Mouse (Mus musculus) kidney, postnatal 0 days (tissue): ENCODE measurements around the gene Gm6657. TPM values are rescaled to one million over a fixed set of nuclear protein-coding genes. Genes with fewer than 3 reads are reported as not detected.

Experiments
- ATAC-seq: fragments of 200-750 bp; cut with Nextera tagmentation; replicated peaks from 2 replicates; pipeline ENCODE4 v1.8.0; 2017; ENCODE audit warnings: low read depth, moderate number of reproducible peaks, moderate TSS enrichment, moderate library complexity; ENCODE audit not compliant: low FRiP score
- DNase-seq: peaks from one replicate; pipeline ENCODE4 v3.0.0-alpha.2; 2016; ENCODE audit warnings: low spot score
- H3K27ac ChIP-seq: fragments of 300-500 bp; sonication (generic); 2 replicates; pipeline ENCODE4 v1.5.1; 2014; ENCODE audit warnings: mild to moderate bottlenecking
- H3K27me3 ChIP-seq: fragments of 300-500 bp; sonication (generic); 2 replicates; pipeline ENCODE4 v1.6.1; 2014; ENCODE audit warnings: low read length, mixed read lengths; ENCODE audit not compliant: insufficient read depth
- H3K36me3 ChIP-seq: fragments of 300-500 bp; sonication (generic); 2 replicates; pipeline ENCODE4 v1.6.1; 2014; ENCODE audit warnings: low read length, mixed read lengths; ENCODE audit not compliant: insufficient read depth
- H3K4me1 ChIP-seq: fragments of 300-500 bp; sonication (generic); replicated peaks from 2 replicates; pipeline ENCODE4 v1.6.1; 2014; ENCODE audit warnings: antibody characterized with exemption, low read length, mixed read lengths; ENCODE audit not compliant: insufficient read depth
- H3K4me2 ChIP-seq: fragments of 300-500 bp; sonication (generic); 2 replicates; pipeline ENCODE4 v1.6.1; 2014; ENCODE audit warnings: mild to moderate bottlenecking, low read length, moderate library complexity, mixed read lengths
- H3K4me3 ChIP-seq: fragments of 300-500 bp; sonication (generic); replicated peaks from 2 replicates; pipeline ENCODE4 v1.5.1; 2014; ENCODE audit warnings: low read depth, low read length
- H3K9ac ChIP-seq: fragments of 300-500 bp; sonication (generic); 2 replicates; pipeline ENCODE4 v1.6.1; 2014; ENCODE audit warnings: low read depth, low read length
- H3K9me3 ChIP-seq: fragments of 300-500 bp; sonication (generic); replicated peaks from 2 replicates; pipeline ENCODE4 v1.6.1; 2016; ENCODE audit warnings: low read length, inconsistent platforms, mixed read lengths
- CTCF ChIP-seq: IDR thresholded peaks from 2 replicates; pipeline ENCODE4 v1.5.1; 2016; ENCODE audit warnings: antibody characterized with exemption, low read depth, mild to moderate bottlenecking, moderate library complexity
- WGBS: fragments of 180-500 bp; shearing (Covaris S2); extraction: QIAGEN DNeasy Blood & Tissue Kit; methylation state at CpG from one replicate; pipeline ENCODE4 v1.1.7; 2014; 5-methylcytosine and 5-hydroxymethylcytosine counted together
- polyA plus RNA-seq: library from polyadenylated mRNA; unstranded; fragments of >200 nt; fragmentation: Nextera tagmentation; extraction: Ambion mirVana; gene quantifications from 2 replicates; pipeline ENCODE4 v1.2.1, GENCODE M21; 2015

The Gm6657 gene
- polyA plus RNA-seq, 1 experiment from 2014 or later: not detected

- Histone ChIP-seq H3K4me2 (peak within 1 kb of the TSS; percentile 86), H3K4me3 (peak within 1 kb of the TSS; percentile 97), H3K36me3 (no peaks in the 10 kb centered on the region), H3K9ac (peak within 1 kb of the TSS; percentile 88), H3K4me1 (no peaks in the 10 kb centered on the region), H3K27ac (peak within 1 kb of the TSS; percentile 99), H3K27me3 (no peaks in the 10 kb centered on the region), H3K9me3 (no peaks in the 10 kb centered on the region)
- ATAC-seq (peak; percentile 98), DNase-seq (peak; percentile 95)
- WGBS: under 1% methylated on average over 70 of the region's 70 CpGs
- TF ChIP-seq CTCF: no peak
These were observed 31.9 kb downstream of the Gm6657 start, which contains the start of gene Gphn for GRCm38 (mm10) chr12:78225707-78226518. Gene Gphn, plus strand, starts transcription at chr12:78226379.

GRCm38 (mm10) chr12:78226519-78226875 lies 32.5 kb downstream of the Gm6657 start:
- Histone ChIP-seq H3K9me3 (no peaks in the 10 kb centered on the region), H3K4me2 (peak overlapping the region; percentile 86), H3K9ac (peak overlapping the region; percentile 88), H3K4me1 (no peaks in the 10 kb centered on the region), H3K27me3 (no peaks in the 10 kb centered on the region), H3K36me3 (no peaks in the 10 kb centered on the region), H3K27ac (peak overlapping the region; percentile 99), H3K4me3 (peak overlapping the region; percentile 97)
- DNase-seq (peak; percentile 94), ATAC-seq (peak; percentile 89)
- TF ChIP-seq CTCF: no peak
- under 1% methylated on average over 44 of the region's 48 CpGs for WGBS

- peak overlapping the region; percentile 97 for H3K4me3 ChIP-seq
- TF ChIP-seq CTCF: no peak
- peak; percentile 11 for ATAC-seq
- H3K27me3 ChIP-seq: no peaks in the 10 kb centered on the region
- WGBS: under 1% methylated on average over 53 of the region's 57 CpGs
- H3K4me2 ChIP-seq: peak overlapping the region; percentile 86
- peak; percentile 60 for DNase-seq
- H3K27ac ChIP-seq: peak overlapping the region; percentile 99
- no peaks in the 10 kb centered on the region for H3K4me1 ChIP-seq
- H3K9ac ChIP-seq: peak overlapping the region; percentile 88
- no peaks in the 10 kb centered on the region for H3K9me3 ChIP-seq
- no peaks in the 10 kb centered on the region for H3K36me3 ChIP-seq
These were observed 33.2 kb downstream of the Gm6657 start for GRCm38 (mm10) chr12:78227021-78227932.

- ATAC-seq (no peak), DNase-seq (no peak)
- H3K27me3 ChIP-seq: no peaks in the 10 kb centered on the region
- H3K4me1 ChIP-seq: no peaks in the 10 kb centered on the region
- H3K4me2 ChIP-seq: peak overlapping the region; percentile 86
- H3K36me3 ChIP-seq: no peaks in the 10 kb centered on the region
- no peaks in the 10 kb centered on the region for H3K9me3 ChIP-seq
- no peak for TF ChIP-seq CTCF
- no peak overlapping the region for H3K9ac ChIP-seq
- 55% methylated on average over 4 of the region's 4 CpGs for WGBS
- H3K4me3 ChIP-seq: peak overlapping the region; percentile 97
- H3K27ac ChIP-seq: no peak overlapping the region
These were observed 34.1 kb downstream of the Gm6657 start for GRCm38 (mm10) chr12:78228139-78228538.

- Histone ChIP-seq H3K9me3 (no peaks in the 10 kb centered on the region), H3K9ac (no peak overlapping the region), H3K27me3 (no peaks in the 10 kb centered on the region), H3K36me3 (no peaks in the 10 kb centered on the region), H3K4me3 (no peak overlapping the region), H3K27ac (no peak overlapping the region), H3K4me2 (no peak overlapping the region), H3K4me1 (no peaks in the 10 kb centered on the region)
- DNase-seq: no peak
- ATAC-seq: no peak
- TF ChIP-seq CTCF: no peak
These were observed 38.5 kb downstream of the Gm6657 start for GRCm38 (mm10) chr12:78232560-78232959.

- Histone ChIP-seq H3K36me3 (no peaks in the 10 kb centered on the region), H3K9me3 (no peaks in the 10 kb centered on the region), H3K4me1 (no peaks in the 10 kb centered on the region), H3K4me2 (no peak overlapping the region), H3K27ac (no peak overlapping the region), H3K27me3 (no peaks in the 10 kb centered on the region), H3K9ac (no peak overlapping the region), H3K4me3 (no peak overlapping the region)
- 76% methylated on average over 1 of the region's 1 CpGs for WGBS
- TF ChIP-seq CTCF: no peak
- no peak for ATAC-seq
- DNase-seq: no peak
These were observed 54.3 kb downstream of the Gm6657 start for GRCm38 (mm10) chr12:78248366-78248765.
